Mouse (Mus musculus) liver, embryonic 14.5 days (tissue): Measurements from ENCODE around the gene Acaca. TPM values are rescaled to one million over a fixed set of nuclear protein-coding genes. Genes with fewer than 3 reads are reported as not detected.

Experiments used
- ATAC-seq: fragments of 200-750 bp; cut with Nextera tagmentation; 2 replicates; pipeline ENCODE4 v1.8.0; 2017; ENCODE audit warnings: moderate number of reproducible peaks, mild to moderate bottlenecking, moderate library complexity; ENCODE audit not compliant: insufficient read depth
- DNase-seq, 3 experiments: peaks; one replicate each; pipeline ENCODE4 v3.0.0-alpha.2; 2012 to 2013; ENCODE audit warnings: low read depth in 3 of 3, low spot score in 3 of 3
- H3K27ac ChIP-seq: fragments of 300-500 bp; sonication (generic); 2 replicates; pipeline ENCODE4 v1.5.1; 2014; ENCODE audit warnings: moderate library complexity, mild to moderate bottlenecking, control low read depth, inconsistent platforms
- H3K27me3 ChIP-seq: fragments of 300-500 bp; sonication (generic); 2 replicates; pipeline ENCODE4 v1.6.1; 2014; ENCODE audit warnings: mild to moderate bottlenecking, low read length, moderate library complexity; ENCODE audit not compliant: control insufficient read depth, insufficient read depth
- H3K36me3 ChIP-seq: fragments of 300-500 bp; sonication (generic); replicated peaks from 2 replicates; pipeline ENCODE4 v1.6.1; 2014; ENCODE audit warnings: low read depth; ENCODE audit not compliant: control insufficient read depth, insufficient read depth
- H3K4me1 ChIP-seq, 2 experiments: fragments of 200-500 bp in 1 of 2; fragments of 300-500 bp in 1 of 2; sonication (generic) in 1 of 2; replicated peaks; 2 replicates each; pipeline ENCODE4 v1.6.1; 2012 to 2014; ENCODE audit warnings: antibody characterized with exemption in 1 of 2, inconsistent platforms in 1 of 2, low read length in 1 of 2; ENCODE audit not compliant: control insufficient read depth in 2 of 2, insufficient read depth in 2 of 2
- H3K4me2 ChIP-seq: fragments of 300-500 bp; sonication (generic); 2 replicates; pipeline ENCODE4 v1.6.1; 2014; ENCODE audit warnings: low read depth, mild to moderate bottlenecking, control low read depth, moderate library complexity
- H3K4me3 ChIP-seq, 2 experiments: fragments of 200-500 bp in 1 of 2; fragments of 300-500 bp in 1 of 2; sonication (generic) in 1 of 2; 2 replicates each; pipeline ENCODE4 v1.5.1; 2012 to 2014; ENCODE audit warnings: low read depth in 2 of 2, low read length in 2 of 2, mild to moderate bottlenecking in 2 of 2, control low read depth in 1 of 2, inconsistent platforms in 1 of 2, moderate library complexity in 1 of 2; ENCODE audit not compliant: insufficient read depth in 1 of 2
- H3K9ac ChIP-seq: fragments of 300-500 bp; sonication (generic); replicated peaks from 2 replicates; pipeline ENCODE4 v1.6.1; 2014; ENCODE audit warnings: mild to moderate bottlenecking, control low read depth, moderate library complexity
- H3K9me3 ChIP-seq: fragments of 300-500 bp; sonication (generic); 2 replicates; pipeline ENCODE4 v1.6.1; 2016; ENCODE audit warnings: low read length, mixed read lengths; ENCODE audit not compliant: control insufficient read depth
- CTCF ChIP-seq: IDR thresholded peaks from 2 replicates; pipeline ENCODE4 v1.5.1; 2016; ENCODE audit warnings: antibody characterized with exemption, low read depth, control low read depth
- EP300 ChIP-seq: IDR thresholded peaks from 2 replicates; pipeline ENCODE4 v1.6.1; 2016; ENCODE audit warnings: antibody characterized with exemption, low read depth
- WGBS: fragments of 180-500 bp; shearing (Covaris S2); extraction: QIAGEN DNeasy Blood & Tissue Kit; methylation state at CpG from one replicate; pipeline ENCODE4 v1.1.7; 2014; ENCODE audit not compliant: insufficient replicate concordance; 5-methylcytosine and 5-hydroxymethylcytosine counted together
- polyA plus RNA-seq, 2 experiments: library from polyadenylated mRNA; depleted of rRNA in 1 of 2; stranded (reverse) in 1 of 2; unstranded in 1 of 2; fragments of >200 nt; fragmentation: Nextera tagmentation in 1 of 2; extraction: Ambion mirVana in 1 of 2; gene quantifications; 2 replicates each; pipeline versions ENCODE4 v1.2.1 to v1.2.3; 2012 to 2014

Acaca gene
- polyA plus RNA-seq, 2 experiments, result 4.7 to 6.6 TPM

DNA sequence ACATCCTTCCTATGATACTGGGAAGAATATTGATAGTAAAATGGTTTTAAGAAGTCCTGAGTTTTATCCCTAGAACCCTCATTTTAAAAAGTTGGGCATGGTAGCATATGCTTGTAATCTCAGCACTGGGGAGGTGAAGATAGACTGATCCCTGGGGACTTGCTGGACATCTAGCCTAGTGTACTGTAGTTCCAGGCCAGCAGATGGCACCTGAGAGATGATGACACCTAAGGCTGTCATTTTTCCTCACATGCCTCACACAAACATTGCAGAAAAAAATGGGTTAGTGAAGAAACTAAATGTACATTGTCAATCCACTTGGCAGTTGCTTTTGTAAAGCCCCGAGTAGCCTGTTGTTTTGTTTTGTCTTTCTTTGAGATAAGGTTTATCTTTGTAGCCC, 235.8 kb downstream of the Acaca start:
- 9% methylated on average over 1 of the region's 1 CpGs for WGBS
- Histone ChIP-seq H3K9me3 (no peaks in the 10 kb centered on the region), H3K27ac (no peak overlapping the region), H3K9ac (no peak overlapping the region), H3K4me3 (no peak overlapping the region), H3K27me3 (no peaks in the 10 kb centered on the region), H3K4me1 (no peaks in the 10 kb centered on the region), H3K4me2 (no peak overlapping the region), H3K36me3 (no peaks in the 10 kb centered on the region; the same call in 1 of the 2 replicates)
- TF ChIP-seq EP300 (0 out of 2 replicates have a peak, but pooled peaks have one; percentile 12), CTCF (peak; percentile 31; the same call in 1 of the 2 replicates)
- DNase-seq (no peak), ATAC-seq (no peak)

DNA sequence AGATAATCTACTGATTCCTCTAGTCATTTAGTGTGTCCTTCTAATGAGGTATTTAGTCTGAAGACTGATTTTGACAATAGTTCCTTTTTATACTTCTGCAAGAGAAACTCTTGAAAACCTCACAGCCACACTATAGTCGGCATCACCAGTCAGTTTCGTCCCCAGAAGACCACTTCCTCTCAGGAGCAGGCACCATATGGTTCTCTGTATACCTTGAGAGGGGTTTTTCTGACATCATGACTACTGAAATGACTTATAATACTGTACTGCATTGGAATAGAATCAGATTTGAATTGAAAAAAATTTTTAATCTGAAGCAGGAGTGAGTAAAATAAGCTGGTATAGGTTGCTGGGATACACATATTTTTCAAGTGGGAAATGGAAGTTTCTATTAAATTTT, 239.4 kb downstream of the Acaca start:
- WGBS, result 43% methylated on average over 2 of the region's 2 CpGs

DNA sequence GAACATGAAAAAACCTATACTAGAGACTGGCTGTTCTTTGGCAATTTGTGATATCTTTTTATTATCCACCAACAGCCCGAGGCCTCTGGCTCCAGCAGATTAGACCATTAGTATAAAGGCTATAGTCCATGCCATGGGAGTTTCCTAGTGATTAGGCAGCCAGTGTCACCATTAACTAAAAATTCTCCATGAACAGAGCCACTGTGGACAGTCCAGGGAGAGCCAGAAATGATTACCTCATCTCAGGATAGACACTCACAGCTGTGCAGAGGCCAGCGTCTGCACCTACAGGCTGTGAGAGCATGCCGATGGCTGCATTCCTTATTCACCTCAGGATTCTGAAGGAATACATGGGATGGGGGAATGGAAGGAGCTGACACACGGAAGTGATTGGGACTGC, 243.7 kb downstream of the Acaca start:
- no peaks in the 10 kb centered on the region for H3K4me1 ChIP-seq
- ATAC-seq (no peak), DNase-seq (no peak)
- TF ChIP-seq EP300 (no peak), CTCF (no peak)
- WGBS, result 66% methylated on average over 4 of the region's 4 CpGs
- H3K4me2 ChIP-seq, result no peak overlapping the region
- H3K27ac ChIP-seq, result no peak overlapping the region
- H3K4me3 ChIP-seq, result no peak overlapping the region
- H3K27me3 ChIP-seq, result no peaks in the 10 kb centered on the region
- H3K9ac ChIP-seq, result no peak overlapping the region
- H3K36me3 ChIP-seq, result no peaks in the 10 kb centered on the region
- no peaks in the 10 kb centered on the region for H3K9me3 ChIP-seq

More for the DNA sequence above, 239.4 kb downstream of the Acaca start:
- H3K36me3 ChIP-seq, result no peaks in the 10 kb centered on the region; the same call in 1 of the 2 replicates
- H3K27ac ChIP-seq, result no peak overlapping the region
- H3K9ac ChIP-seq, result no peak overlapping the region
- no peak overlapping the region for H3K4me2 ChIP-seq
- H3K4me3 ChIP-seq, result no peak overlapping the region
- no peaks in the 10 kb centered on the region for H3K9me3 ChIP-seq
- no peaks in the 10 kb centered on the region for H3K27me3 ChIP-seq
- DNase-seq (no peak), ATAC-seq (no peak)
- TF ChIP-seq CTCF (no peak), EP300 (no peak)
- no peaks in the 10 kb centered on the region for H3K4me1 ChIP-seq

DNA sequence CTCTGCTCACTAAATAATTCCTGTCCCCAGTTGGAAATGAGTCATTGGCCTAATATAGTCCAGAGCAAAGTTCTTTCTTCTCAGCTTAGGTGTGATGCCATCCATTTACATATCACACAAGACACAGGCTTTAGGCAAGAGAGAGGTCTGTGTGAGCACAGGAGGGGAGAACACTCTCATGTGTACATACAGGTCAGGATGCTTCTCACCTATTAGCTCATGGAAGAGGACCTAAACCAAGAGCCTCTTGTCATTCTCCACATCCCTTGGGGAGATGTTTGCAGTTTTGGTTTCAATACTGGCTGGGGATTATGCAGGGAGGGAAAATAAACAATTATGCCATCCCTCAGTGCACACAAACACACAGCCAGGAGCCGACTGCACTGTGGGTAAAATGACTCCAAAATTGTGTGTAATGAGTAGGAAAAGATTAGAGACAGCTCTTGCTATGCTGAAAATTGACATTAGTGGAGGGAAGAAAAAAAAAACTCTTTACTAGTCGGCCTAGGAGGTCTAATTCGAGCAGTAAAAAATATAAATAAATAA, 246.6 kb downstream of the Acaca start:
- H3K9ac ChIP-seq, result no peak overlapping the region
- H3K27ac ChIP-seq, result no peak overlapping the region

DNA sequence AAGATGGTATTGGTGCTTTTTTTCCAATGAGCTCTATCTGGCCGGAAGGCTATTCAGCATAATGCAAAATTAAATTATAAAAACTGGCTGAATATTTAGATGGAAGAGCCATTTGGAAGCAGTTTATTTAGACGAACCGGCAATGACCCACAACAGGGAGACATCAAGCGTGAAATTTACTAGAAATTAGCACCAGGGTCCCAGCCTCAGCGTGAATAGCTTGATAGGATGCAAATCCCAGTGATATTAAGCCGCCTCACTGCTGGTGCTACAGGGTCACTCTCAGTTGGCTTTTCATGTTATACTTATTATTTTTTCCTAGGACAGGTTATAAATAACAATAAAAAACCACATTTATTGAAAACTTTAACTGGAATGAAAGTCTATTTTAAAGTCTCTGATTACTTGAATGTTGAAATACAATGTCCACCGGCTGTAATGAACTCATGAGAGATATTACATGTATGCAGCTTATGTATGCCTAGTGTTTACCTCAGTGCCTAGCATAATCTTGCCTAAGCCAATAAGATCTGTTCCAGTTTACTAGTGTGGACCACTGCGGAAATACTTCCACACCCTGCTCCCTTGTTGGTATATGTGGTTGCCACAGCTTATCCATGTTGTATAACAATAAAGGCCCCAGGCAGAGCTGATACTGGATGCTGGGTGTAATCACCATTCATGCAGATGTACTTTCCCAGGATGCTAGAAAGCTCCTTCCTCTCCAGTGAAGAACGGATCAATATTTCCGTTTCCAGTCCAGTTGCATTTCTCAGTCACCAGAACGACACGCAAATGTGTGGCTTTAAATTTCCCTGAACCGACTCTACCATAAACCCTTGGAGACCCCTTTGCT, 247.3 kb downstream of the Acaca start:
- ATAC-seq (no peak), DNase-seq (no peak)
- H3K9ac ChIP-seq, result no peak overlapping the region
- no peak for TF ChIP-seq EP300
- TF ChIP-seq CTCF, result no peak
- 82% methylated on average over 13 of the region's 13 CpGs for WGBS
- no peaks in the 10 kb centered on the region for H3K9me3 ChIP-seq
- H3K36me3 ChIP-seq, result no peaks in the 10 kb centered on the region
- no peak overlapping the region for H3K27ac ChIP-seq
- no peaks in the 10 kb centered on the region for H3K4me1 ChIP-seq
- no peaks in the 10 kb centered on the region for H3K27me3 ChIP-seq
- H3K4me2 ChIP-seq, result no peak overlapping the region
- H3K4me3 ChIP-seq, result no peak overlapping the region

More for the DNA sequence above, 246.6 kb downstream of the Acaca start:
- H3K4me3 ChIP-seq, result no peak overlapping the region
- 64% methylated on average over 3 of the region's 3 CpGs for WGBS
- TF ChIP-seq EP300 (no peak), CTCF (no peak)
- H3K9me3 ChIP-seq, result no peaks in the 10 kb centered on the region
- H3K36me3 ChIP-seq, result no peaks in the 10 kb centered on the region
- H3K4me1 ChIP-seq, result no peaks in the 10 kb centered on the region
- no peaks in the 10 kb centered on the region for H3K27me3 ChIP-seq
- DNase-seq, result no peak
- no peak for ATAC-seq
- H3K4me2 ChIP-seq, result no peak overlapping the region
